Mouse (Mus musculus) layer of hippocampus, postnatal 10 days (tissue): ENCODE measurements around the gene Vmn1r12. TPM values are rescaled to one million over a fixed set of nuclear protein-coding genes. Genes with fewer than 3 reads are reported as not detected.
"Not testable (repeated sequence)": the region's sequence is repeated elsewhere in the genome, so short reads cannot be mapped to it uniquely, and the experiment has no call there.

Experiments
- DNase-seq, 2 experiments: peaks; one replicate each; pipeline ENCODE4 v3.0.0; 2021; ENCODE audit warnings: low spot score in 2 of 2
- long read RNA-seq: library from polyadenylated mRNA; stranded (forward); transcript quantifications from one replicate; pipeline ENCODE4 v2.0.0, GENCODE M21; 2023
- total RNA-seq, 2 experiments: library from RNA; stranded (reverse); gene quantifications; 2 replicates each; pipeline ENCODE4 v1.2.3; 2021

The Vmn1r12 gene
- total RNA-seq, result not detected
- long read RNA-seq, result 0 reads

GRCm38 (mm10) chr6:57156619-57157018, at the start of gene Vmn1r12:
Gene Vmn1r12, plus strand, starts transcription at chr6:57156919.
- DNase-seq, result no peak

DNA sequence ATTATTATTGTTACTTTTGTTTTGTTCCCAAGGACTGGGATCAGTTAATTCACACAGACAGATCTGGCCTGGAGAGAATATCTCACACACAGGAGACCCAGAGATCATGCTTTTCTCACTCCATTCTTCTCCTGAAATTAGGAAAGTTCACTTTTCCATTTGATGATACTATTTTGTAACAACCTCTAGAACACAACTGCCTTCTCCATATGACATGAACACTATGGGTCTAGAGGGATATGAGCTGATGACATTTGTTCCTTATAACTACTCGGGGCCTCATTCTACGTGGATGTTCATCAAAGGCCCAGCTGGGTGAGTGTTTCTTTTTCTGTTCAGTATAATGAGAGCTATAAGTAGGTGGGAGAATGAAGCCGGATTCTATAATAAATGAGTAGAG, 47.6 kb upstream of the Vmn1r12 start, which contains the start of gene Vmn1r10:
Gene Vmn1r10 (plus strand): TSS at position 301 of the 400 bp plus-strand sequence.
- no peak for DNase-seq

GRCm38 (mm10) chr6:57133155-57133554, 23.6 kb upstream of the Vmn1r12 start, which contains the start of gene Vmn1r11:
Gene Vmn1r11, plus strand, starts transcription at chr6:57133455.
- no peak for DNase-seq

DNA sequence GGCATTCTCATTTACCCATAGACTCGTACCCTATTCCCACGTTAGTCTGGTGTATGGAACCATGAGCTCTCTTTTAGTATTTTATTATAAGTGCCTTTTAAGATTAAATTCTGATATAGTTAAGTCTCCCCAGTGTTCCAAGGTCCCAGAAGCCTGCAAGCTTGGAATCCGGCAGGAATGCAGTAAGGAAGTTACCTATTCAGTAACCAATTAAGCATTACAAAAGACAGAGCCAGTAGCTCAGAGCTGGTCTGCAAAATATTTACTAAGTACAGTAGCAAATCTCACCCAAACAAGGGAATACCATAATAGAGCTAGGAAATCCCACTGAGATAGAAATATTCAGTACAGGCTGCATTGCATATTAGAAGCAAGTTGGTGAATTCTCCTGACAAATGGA, 33.3 kb downstream of the Vmn1r12 start:
- DNase-seq, result not testable (repeated sequence)

- DNase-seq, result not testable (repeated sequence)
Measured at GRCm38 (mm10) chr6:57202990-57203389, 46.3 kb downstream of the Vmn1r12 start, which contains the start of gene Vmn1r13. Gene Vmn1r13, plus strand, starts transcription at chr6:57203290.

Other genes with a start within 250 kb of the Vmn1r12 start
- 10 to 100 TPM; 50.0 to 51.5 TPM for gene Nt5c3, start 233.0 kb upstream of the Vmn1r12 start, total RNA-seq
- under 1 TPM; 0.23 to 0.36 TPM for gene Vmn1r4, start 232.9 kb upstream of the Vmn1r12 start, total RNA-seq
- gene Vmn1r5, start 186.6 kb upstream of the Vmn1r12 start, total RNA-seq, result not detected
- gene Vmn1r6, start 159.7 kb upstream of the Vmn1r12 start, total RNA-seq, result not detected
- not detected for gene Vmn1r7, start 131.6 kb upstream of the Vmn1r12 start, total RNA-seq
- not detected for gene Vmn1r8, start 124.6 kb upstream of the Vmn1r12 start, total RNA-seq
- gene Vmn1r9, start 90.1 kb upstream of the Vmn1r12 start, total RNA-seq, result not detected
- gene Vmn1r10, start 47.5 kb upstream of the Vmn1r12 start, total RNA-seq, result not detected
- gene Vmn1r11, start 23.5 kb upstream of the Vmn1r12 start, total RNA-seq, result not detected
- not detected for gene Vmn1r13, start 46.4 kb downstream of the Vmn1r12 start, total RNA-seq
- not detected for gene Vmn1r14, start 74.8 kb downstream of the Vmn1r12 start, total RNA-seq
- not detected for gene Vmn1r15, start 101.0 kb downstream of the Vmn1r12 start, total RNA-seq
- not detected for gene Vmn1r16, start 172.6 kb downstream of the Vmn1r12 start, total RNA-seq
- not detected for gene Vmn1r17, start 206.8 kb downstream of the Vmn1r12 start, total RNA-seq
- gene Vmn1r18, start 238.9 kb downstream of the Vmn1r12 start, total RNA-seq, result under 1 TPM in 1 of 2 experiments, not detected in 1; 0.02 TPM
- not detected for gene Vmn1r19, start 246.9 kb downstream of the Vmn1r12 start, total RNA-seq